Mouse (Mus musculus) midbrain, embryonic 14.5 days (tissue): ENCODE measurements around the gene Clcf1. TPM values are rescaled to one million over a fixed set of nuclear protein-coding genes. Genes with fewer than 3 reads are reported as not detected.

Experiments
- ATAC-seq: fragments of 200-750 bp; cut with Nextera tagmentation; 2 replicates; pipeline ENCODE4 v1.8.0; 2017; ENCODE audit warnings: moderate number of reproducible peaks, moderate library complexity; ENCODE audit not compliant: low FRiP score, low TSS enrichment
- DNase-seq: peaks from one replicate; pipeline ENCODE4 v3.0.0-alpha.2; 2015
- H3K27ac ChIP-seq: fragments of 300-500 bp; sonication (generic); replicated peaks from 2 replicates; pipeline ENCODE4 v1.5.1; 2014; ENCODE audit warnings: mild to moderate bottlenecking, low read depth, low read length, moderate library complexity
- H3K27me3 ChIP-seq: fragments of 300-500 bp; sonication (generic); 2 replicates; pipeline ENCODE4 v1.6.1; 2014; ENCODE audit warnings: low read length, control low read depth, mixed read lengths; ENCODE audit not compliant: control insufficient read depth, insufficient read depth
- H3K36me3 ChIP-seq: fragments of 300-500 bp; sonication (generic); 2 replicates; pipeline ENCODE4 v1.6.1; 2014; ENCODE audit warnings: low read length, control low read depth; ENCODE audit not compliant: control insufficient read depth, insufficient read depth
- H3K4me1 ChIP-seq: fragments of 300-500 bp; sonication (generic); 2 replicates; pipeline ENCODE4 v1.6.1; 2014; ENCODE audit warnings: mild to moderate bottlenecking, antibody characterized with exemption, low read length, control low read depth; ENCODE audit not compliant: control insufficient read depth, insufficient read depth
- H3K4me2 ChIP-seq: fragments of 300-500 bp; sonication (generic); 2 replicates; pipeline ENCODE4 v1.6.1; 2014; ENCODE audit warnings: mild to moderate bottlenecking, low read length, moderate library complexity
- H3K4me3 ChIP-seq: fragments of 300-500 bp; sonication (generic); replicated peaks from 2 replicates; pipeline ENCODE4 v1.5.1; 2014; ENCODE audit warnings: low read depth, low read length
- H3K9ac ChIP-seq: fragments of 300-500 bp; sonication (generic); replicated peaks from 2 replicates; pipeline ENCODE4 v1.6.1; 2014; ENCODE audit warnings: mild to moderate bottlenecking, low read length, moderate library complexity
- H3K9me3 ChIP-seq: fragments of 300-500 bp; sonication (generic); 2 replicates; pipeline ENCODE4 v1.6.1; 2016; ENCODE audit warnings: low read length, control low read depth, mixed read lengths; ENCODE audit not compliant: control insufficient read depth
- WGBS: fragments of 180-500 bp; shearing (Covaris S2); extraction: QIAGEN DNeasy Blood & Tissue Kit; methylation state at CpG from one replicate; pipeline ENCODE4 v1.1.7; 2014; 5-methylcytosine and 5-hydroxymethylcytosine counted together
- polyA plus RNA-seq: library from polyadenylated mRNA; unstranded; fragments of >200 nt; fragmentation: Nextera tagmentation; extraction: Ambion mirVana; gene quantifications from 2 replicates; pipeline ENCODE4 v1.2.1, GENCODE M21; 2014

Gene Clcf1
- polyA plus RNA-seq, 1 experiment from 2014 or later, result 0.46 TPM

DNA sequence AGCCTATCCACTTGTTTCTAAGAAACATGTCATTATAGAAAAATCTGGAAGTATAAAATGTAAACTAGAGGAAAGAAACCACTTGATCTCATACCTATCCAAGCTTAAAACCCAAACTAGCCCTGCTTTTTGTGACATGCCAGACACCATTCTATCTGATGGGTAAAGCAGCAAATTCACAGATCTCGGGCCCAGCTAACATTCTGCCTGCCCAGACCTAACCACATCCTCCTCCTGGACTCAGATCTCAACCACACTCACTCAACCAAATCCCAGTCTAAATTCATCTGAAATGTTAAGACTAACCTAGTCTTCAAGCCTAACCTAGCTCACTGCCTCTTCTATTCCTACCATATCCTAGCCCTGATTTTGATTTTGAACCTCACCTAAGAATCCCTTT, 4.7 kb downstream of the Clcf1 start:
- Histone ChIP-seq H3K4me2 (no peak overlapping the region), H3K4me1 (0 out of 2 replicates have a peak, but pooled peaks cover 12% of the 10 kb centered on the region)
- ATAC-seq, result no peak

DNA sequence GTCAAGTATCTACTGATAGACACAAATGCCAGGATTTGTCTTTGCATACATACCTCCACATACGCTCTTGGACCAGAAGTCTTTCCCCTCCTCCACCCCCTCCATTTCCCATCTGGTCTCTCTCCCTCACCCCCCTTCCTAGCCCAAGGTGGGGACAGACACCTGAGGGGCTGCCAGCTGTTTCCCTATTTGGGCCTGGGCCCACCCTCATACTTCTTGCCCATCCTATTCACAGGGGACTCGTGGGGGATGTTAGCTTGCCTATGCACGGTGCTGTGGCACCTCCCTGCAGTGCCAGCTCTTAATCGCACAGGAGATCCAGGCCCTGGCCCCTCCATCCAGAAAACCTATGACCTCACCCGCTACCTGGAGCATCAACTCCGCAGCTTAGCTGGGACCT, 5.9 kb downstream of the Clcf1 start:
- whole genome bisulfite sequencing, result 86% methylated on average over 6 of the region's 6 CpGs

More for the DNA sequence above, 4.7 kb downstream of the Clcf1 start:
- H3K36me3 ChIP-seq, result no peaks in the 10 kb centered on the region
- no peak overlapping the region for H3K4me3 ChIP-seq
- DNase-seq, result no peak
- H3K9ac ChIP-seq, result no peak overlapping the region
- no peak overlapping the region for H3K27ac ChIP-seq
- H3K9me3 ChIP-seq, result no peaks in the 10 kb centered on the region
- WGBS, result 69% methylated on average over 1 of the region's 1 CpGs
- peaks cover 29% of the 10 kb centered on the region for H3K27me3 ChIP-seq

DNA sequence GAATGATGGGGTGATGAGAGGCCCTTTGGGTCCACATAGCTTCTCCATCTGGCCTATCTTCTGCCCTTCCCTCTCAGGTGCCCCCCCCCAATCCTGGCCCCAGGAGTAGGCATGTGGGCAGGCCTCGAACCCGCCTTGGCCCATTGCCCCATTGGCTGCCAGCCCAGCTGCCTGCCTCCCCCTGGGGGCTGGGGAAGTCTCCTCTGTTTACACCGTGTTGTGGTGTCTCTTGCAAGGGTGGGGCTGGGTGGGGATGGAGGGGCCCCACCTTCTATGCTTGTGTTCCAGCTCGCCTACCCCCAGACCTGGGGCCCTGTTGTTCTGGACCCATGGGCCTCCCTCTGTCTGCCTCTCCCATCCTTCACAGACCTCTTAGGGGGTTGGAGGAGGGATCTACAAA, 6.4 kb downstream of the Clcf1 start:
- H3K9me3 ChIP-seq, result no peaks in the 10 kb centered on the region
- no peaks in the 10 kb centered on the region for H3K4me1 ChIP-seq
- 53% methylated on average over 4 of the region's 4 CpGs for WGBS
- H3K27ac ChIP-seq, result no peak overlapping the region
- no peak for DNase-seq
- H3K4me3 ChIP-seq, result no peak overlapping the region
- no peak overlapping the region for H3K9ac ChIP-seq
- H3K4me2 ChIP-seq, result no peak overlapping the region
- ATAC-seq, result no peak
- H3K27me3 ChIP-seq, result peaks cover 17% of the 10 kb centered on the region
- no peaks in the 10 kb centered on the region for H3K36me3 ChIP-seq

More for the DNA sequence above, 5.9 kb downstream of the Clcf1 start:
- Histone ChIP-seq H3K9me3 (no peaks in the 10 kb centered on the region), H3K27ac (no peak overlapping the region), H3K27me3 (peaks cover 22% of the 10 kb centered on the region), H3K36me3 (no peaks in the 10 kb centered on the region), H3K4me2 (no peak overlapping the region), H3K4me1 (0 out of 2 replicates have a peak, but pooled peaks cover 4% of the 10 kb centered on the region), H3K4me3 (no peak overlapping the region), H3K9ac (no peak overlapping the region)
- DNase-seq (no peak), ATAC-seq (no peak)

DNA sequence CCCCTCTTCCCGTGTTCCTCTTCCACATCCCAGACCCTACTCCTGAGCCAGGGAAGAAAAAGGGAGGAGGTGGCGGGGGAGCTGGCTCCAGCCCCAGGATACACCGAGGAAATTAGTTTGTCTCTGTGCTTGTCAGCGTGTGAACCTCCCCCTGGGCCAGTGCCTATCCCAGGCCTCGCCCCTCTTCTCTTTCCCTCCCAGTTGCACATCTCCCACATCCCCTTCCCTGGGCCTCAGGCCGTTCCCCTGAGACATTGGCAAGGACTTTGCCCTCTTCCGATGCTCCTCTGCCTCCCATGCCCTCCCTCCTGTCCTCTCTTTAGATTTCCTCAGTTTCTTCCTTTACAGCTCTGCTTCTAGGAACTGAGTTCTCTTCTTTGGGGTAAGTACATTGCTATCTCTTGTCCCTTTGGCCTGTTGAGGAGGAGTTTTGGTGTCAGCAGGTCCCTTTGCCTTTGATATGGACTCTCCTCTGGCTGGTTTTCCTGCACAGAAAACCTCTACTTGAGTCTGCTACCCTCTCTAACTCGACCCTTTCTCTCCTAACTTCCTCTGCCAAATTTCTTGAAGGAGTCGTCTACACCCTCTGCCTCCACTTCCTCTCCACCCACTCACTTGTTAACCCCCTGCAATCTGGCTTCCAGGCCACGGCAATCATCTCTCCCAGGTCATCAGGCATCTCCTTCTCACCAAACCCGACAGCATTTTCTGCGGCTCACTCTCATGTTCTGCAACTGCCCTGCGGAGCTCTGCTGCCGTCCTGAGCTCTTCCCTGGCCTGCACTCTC, 7.1 kb downstream of the Clcf1 start:
- H3K9ac ChIP-seq, result no peak overlapping the region
- H3K27me3 ChIP-seq, result peaks cover 10% of the 10 kb centered on the region
- no peaks in the 10 kb centered on the region for H3K9me3 ChIP-seq
- no peaks in the 10 kb centered on the region for H3K36me3 ChIP-seq
- no peak overlapping the region for H3K27ac ChIP-seq
- no peaks in the 10 kb centered on the region for H3K4me1 ChIP-seq
- ATAC-seq (no peak), DNase-seq (peak; percentile 12)
- H3K4me2 ChIP-seq, result no peak overlapping the region
- WGBS, result 43% methylated on average over 14 of the region's 14 CpGs
- H3K4me3 ChIP-seq, result no peak overlapping the region

DNA sequence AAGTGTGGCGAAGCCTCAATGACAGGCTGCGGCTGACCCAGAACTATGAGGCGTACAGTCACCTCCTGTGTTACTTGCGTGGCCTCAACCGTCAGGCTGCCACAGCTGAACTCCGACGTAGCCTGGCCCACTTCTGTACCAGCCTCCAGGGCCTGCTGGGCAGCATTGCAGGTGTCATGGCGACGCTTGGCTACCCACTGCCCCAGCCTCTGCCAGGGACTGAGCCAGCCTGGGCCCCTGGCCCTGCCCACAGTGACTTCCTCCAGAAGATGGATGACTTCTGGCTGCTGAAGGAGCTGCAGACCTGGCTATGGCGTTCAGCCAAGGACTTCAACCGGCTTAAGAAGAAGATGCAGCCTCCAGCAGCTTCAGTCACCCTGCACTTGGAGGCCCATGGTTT, 8.1 kb downstream of the Clcf1 start:
- no peak for DNase-seq

DNA sequence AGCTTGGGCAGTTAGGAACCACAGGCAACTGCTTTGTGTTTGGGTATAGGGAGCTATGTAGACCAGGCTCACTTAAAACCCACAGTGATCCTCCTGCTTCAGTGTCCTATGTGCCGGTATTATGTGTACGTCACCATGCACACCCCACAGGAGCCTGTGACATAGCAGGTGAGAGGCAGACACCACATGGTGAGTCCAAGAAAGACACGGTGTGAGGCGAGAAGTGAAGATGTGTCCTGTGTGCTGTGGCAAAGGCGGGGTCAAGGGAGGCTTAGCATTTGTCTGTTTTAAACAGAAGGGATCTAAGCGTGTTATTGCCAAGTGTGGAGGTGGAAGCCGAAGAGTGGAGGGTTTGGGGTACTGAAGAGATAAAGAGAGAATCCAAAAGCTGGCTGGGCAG, 12.7 kb downstream of the Clcf1 start:
- Histone ChIP-seq H3K4me3 (no peak overlapping the region), H3K4me2 (no peak overlapping the region), H3K4me1 (peaks cover 4% of the 10 kb centered on the region), H3K9me3 (no peaks in the 10 kb centered on the region), H3K27ac (no peak overlapping the region), H3K27me3 (no peaks in the 10 kb centered on the region), H3K9ac (no peak overlapping the region), H3K36me3 (no peaks in the 10 kb centered on the region)
- no peak for ATAC-seq
- WGBS, result 88% methylated on average over 7 of the region's 7 CpGs
- DNase-seq, result no peak

More for the DNA sequence above, 8.1 kb downstream of the Clcf1 start:
- Histone ChIP-seq H3K36me3 (no peaks in the 10 kb centered on the region), H3K4me2 (no peak overlapping the region), H3K27ac (no peak overlapping the region), H3K9ac (no peak overlapping the region), H3K4me1 (no peaks in the 10 kb centered on the region), H3K9me3 (no peaks in the 10 kb centered on the region), H3K27me3 (0 out of 2 replicates have a peak, but pooled peaks cover under 1% of the 10 kb centered on the region), H3K4me3 (no peak overlapping the region)
- no peak for ATAC-seq
- 81% methylated on average over 11 of the region's 11 CpGs for WGBS

DNA sequence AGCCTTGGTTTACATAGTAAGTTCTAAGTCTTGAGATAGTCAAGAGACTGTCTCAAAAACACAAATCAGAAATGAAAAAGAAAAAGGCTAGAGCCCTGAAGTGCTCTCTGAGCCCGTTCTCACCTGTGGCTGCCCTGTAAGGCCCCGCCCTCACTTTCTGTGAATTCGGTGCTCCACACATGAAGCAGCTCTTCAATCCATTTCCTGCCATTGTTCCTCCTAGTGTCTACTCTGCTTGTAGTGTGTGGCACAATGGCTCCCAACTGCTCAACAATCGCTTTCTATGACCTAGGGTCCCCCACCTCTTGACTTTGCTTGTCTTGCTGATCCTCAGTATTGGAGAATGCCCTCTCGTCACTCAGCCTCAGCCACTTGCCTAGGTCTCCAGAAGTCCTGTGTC, 13.4 kb downstream of the Clcf1 start:
- H3K36me3 ChIP-seq, result no peaks in the 10 kb centered on the region
- ATAC-seq, result no peak
- WGBS, result 66% methylated on average over 5 of the region's 5 CpGs
- H3K9ac ChIP-seq, result no peak overlapping the region
- DNase-seq, result no peak
- H3K9me3 ChIP-seq, result no peaks in the 10 kb centered on the region
- H3K27ac ChIP-seq, result no peak overlapping the region
- no peak overlapping the region for H3K4me2 ChIP-seq
- no peaks in the 10 kb centered on the region for H3K27me3 ChIP-seq
- H3K4me1 ChIP-seq, result peaks cover 9% of the 10 kb centered on the region
- no peak overlapping the region for H3K4me3 ChIP-seq

DNA sequence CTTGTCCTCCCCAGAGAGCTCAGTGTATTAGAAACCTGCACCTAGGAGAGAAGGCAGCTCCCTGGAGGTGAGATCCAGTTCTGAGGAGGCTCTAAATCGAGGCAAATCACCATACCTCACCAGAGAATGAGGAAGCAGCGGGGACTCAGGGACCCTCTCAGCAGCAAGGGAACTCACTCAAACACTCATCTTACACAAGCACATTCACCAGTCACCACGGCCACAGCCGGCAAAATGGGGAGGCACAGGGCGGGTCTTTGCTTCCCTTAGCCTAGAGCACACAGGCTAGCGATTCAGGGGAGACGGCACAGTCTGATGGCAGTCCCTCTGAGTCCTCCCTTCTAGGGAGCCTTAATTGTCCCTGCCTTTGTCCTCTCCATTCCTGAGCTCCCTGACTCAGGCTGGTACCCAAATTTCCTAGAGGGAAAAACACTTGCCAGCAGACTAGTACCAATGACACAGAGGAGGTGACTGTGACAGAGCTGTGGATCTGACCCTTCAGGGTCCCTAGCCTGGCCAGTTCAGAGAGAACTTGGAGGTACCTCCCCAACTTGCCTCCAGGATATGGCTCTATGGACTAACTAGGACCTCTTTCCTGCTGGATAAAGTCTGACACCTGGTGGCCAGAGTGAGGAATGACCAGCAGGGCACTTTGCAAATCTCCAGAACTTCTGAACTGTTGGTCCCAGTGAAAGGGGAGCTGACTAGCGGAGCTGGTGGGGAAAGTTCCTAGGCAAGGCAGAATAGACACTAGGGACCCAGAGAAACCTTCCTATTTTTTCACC, 14.0 kb downstream of the Clcf1 start:
- Histone ChIP-seq H3K4me2 (no peak overlapping the region), H3K36me3 (no peaks in the 10 kb centered on the region), H3K4me1 (peaks cover 11% of the 10 kb centered on the region), H3K9ac (no peak overlapping the region), H3K4me3 (no peak overlapping the region), H3K27ac (no peak overlapping the region), H3K9me3 (no peaks in the 10 kb centered on the region), H3K27me3 (no peaks in the 10 kb centered on the region)
- 21% methylated on average over 8 of the region's 8 CpGs for WGBS
- peak; percentile 91 for DNase-seq
- ATAC-seq, result no peak
